Mouse (Mus musculus) T-helper 1 cell (primary cell): ENCODE measurements around the gene Abcf2.

ENCODE experiments used
- in situ Hi-C: fragments of 300-600 bp; cut with MboI, MseI; formaldehyde crosslinking; loops from one replicate; pipeline ENCODE4 v1.15.1; 2025; ENCODE audit warnings: high pct_unique_total_duplicates

The Abcf2 gene

GRCm38 (mm10) chr5:24601911-24602750, 24.9 kb upstream of the Abcf2 start:
- in situ Hi-C loops, result no loop called here

- in situ Hi-C loops, result no loop called here
These were observed 24.0 kb upstream of the Abcf2 start for GRCm38 (mm10) chr5:24601071-24601835.

DNA sequence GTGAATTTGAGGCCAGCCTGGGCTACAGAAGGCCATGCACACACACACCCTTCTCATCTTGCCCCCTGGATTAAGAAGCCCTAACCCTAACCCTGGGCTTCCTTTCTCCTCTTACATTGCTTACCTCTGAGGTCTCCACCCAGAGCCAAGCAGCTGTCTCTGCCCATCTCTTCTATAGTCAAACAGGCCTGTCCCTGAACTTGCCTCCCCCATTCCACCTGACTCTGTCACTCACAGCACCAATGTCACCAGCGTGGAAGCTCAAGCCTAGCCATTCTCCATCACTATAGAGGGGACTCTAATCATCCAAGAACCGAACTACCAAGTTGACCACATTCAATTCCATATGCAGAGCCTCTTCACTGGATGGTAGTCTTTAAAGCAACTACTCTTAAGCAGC, 23.0 kb upstream of the Abcf2 start:
- in situ Hi-C loops, result no loop called here

DNA sequence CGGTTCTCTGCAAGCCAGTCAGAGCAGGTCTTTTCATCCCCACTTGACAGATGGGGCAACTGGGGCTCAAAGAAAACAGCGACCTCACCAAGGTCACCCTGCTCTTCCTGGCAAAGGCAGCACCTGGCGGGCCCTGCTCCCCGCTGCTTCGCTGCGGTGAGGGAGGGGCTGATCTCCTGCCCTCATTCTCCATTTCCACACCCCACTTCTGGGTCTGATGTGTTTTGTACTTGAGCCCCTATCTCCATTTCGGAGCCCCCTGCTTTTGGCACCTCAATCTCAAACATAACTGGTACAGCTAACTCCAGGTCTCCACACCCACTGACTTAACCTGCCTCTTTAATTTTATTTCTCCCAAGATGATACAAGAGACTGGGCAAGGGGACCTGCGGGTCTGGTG, 21.9 kb upstream of the Abcf2 start:
- in situ Hi-C loops, result no loop called here

- in situ Hi-C loops, result no loop called here
These were observed 21.3 kb upstream of the Abcf2 start for GRCm38 (mm10) chr5:24598570-24599006.

GRCm38 (mm10) chr5:24597901-24598569, 20.8 kb upstream of the Abcf2 start:
- in situ Hi-C loops, result no loop called here

DNA sequence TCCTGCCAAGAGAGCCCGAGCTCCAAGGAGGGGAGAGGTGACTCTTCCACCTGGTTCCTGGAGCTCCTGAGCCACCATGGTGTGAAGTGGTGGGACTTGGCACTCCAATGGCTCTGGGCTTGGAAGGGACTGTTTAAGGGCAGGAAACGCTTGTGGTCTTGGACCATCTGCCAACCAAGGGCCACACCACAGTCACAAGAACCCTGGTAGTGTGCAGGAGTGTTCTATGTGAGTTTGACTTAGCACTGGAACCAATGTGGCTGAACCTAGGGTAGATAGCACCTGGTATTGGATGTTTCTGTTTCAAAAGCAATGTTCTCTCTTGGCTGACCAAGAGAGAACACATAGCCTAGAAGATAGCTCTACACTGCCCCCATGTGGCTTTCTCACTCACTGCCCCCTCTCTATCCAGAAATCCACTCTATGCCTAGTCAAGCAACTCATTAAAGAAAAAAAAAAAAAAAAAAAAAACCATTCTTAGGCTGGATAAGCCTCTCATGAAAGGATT, 20.0 kb upstream of the Abcf2 start:
- in situ Hi-C loops, result no loop called here

DNA sequence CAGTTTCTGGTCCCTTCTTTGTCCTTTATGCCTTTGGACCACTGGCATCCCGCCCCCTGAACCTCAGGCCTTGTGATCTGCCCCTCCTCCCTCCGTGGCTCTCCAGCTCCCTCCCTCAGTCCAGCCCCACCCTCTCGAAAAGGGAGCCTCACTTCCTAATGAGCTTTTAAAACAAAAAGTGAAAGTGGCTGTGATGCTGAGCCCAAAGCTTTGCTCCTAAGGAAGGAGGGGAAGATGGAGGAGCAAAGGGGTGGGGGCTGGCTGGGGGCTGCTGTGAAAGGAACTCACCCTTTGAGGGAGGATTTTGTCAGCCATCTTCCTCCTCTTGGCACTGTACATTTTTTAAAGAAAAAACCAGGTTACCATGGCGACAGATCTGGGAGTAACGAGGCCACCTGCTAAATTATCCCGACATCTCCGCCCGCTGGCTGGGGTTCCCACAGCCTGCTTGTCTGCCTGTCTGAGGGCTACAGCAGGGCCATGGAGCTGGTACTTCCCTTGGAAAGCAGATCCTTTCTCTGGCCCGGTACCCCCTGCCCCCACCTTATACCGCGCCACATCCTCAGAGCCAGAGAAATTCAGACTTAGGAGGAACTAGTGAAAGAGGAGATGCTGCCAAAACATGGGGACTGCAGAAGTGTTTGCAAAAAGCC, 19.4 kb upstream of the Abcf2 start:
- in situ Hi-C loops, result no loop called here

- in situ Hi-C loops, result no loop called here
These were observed 18.6 kb upstream of the Abcf2 start for GRCm38 (mm10) chr5:24595786-24596380.

- in situ Hi-C loops, result no loop called here
These were observed 18.0 kb upstream of the Abcf2 start for GRCm38 (mm10) chr5:24595261-24595660.

- in situ Hi-C loops, result no loop called here
These were observed 17.1 kb upstream of the Abcf2 start for GRCm38 (mm10) chr5:24594346-24594745.

GRCm38 (mm10) chr5:24593928-24594327, 16.7 kb upstream of the Abcf2 start:
- in situ Hi-C loops, result no loop called here

DNA sequence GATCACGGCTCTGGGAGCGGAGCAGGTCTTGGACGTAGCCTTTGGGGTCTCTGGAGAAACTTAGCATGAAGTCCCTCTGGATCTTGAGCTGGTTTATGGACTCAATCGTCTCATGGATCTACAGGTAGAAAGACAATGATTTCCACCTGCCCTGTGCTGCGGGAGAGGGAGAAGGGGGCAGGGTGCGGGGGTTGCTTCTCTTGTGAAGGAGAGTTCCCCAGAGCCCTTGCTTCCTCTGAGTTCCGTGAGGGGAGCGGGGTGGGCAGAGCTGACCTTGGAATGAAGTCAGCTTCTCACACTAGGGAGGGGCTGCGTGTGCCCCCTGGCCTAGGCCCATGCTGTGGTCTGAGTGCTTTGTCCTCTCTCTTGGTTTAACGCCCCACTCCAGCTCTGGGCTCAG, 16.0 kb upstream of the Abcf2 start:
- in situ Hi-C loops, result no loop called here

- in situ Hi-C loops, result no loop called here
These were observed 15.3 kb upstream of the Abcf2 start for GRCm38 (mm10) chr5:24592471-24593160.

GRCm38 (mm10) chr5:24591796-24592470, 14.7 kb upstream of the Abcf2 start:
- in situ Hi-C loops, result no loop called here

- in situ Hi-C loops, result no loop called here
These were observed 14.0 kb upstream of the Abcf2 start for GRCm38 (mm10) chr5:24591268-24591721.

GRCm38 (mm10) chr5:24589511-24590500, 12.5 kb upstream of the Abcf2 start:
- in situ Hi-C loops, result no loop called here

DNA sequence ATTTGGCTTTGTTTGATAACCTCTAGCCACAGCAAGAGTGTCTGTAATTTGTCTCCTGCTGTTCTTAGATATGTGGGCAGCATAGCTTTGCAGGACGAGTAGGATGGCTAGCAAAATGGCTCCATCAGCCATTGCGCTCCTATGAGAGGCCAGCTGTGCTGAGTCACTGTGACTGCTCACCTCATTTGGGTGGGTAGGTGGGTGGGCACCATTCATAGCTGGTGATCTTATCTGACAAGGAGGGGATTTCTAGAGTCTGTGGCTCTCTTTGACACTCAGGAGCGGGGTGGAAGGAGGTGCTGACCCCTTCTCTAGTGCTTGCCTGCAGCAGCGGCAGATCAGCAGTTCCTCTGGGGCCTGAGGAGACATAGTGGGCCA, 9.9 kb upstream of the Abcf2 start:
- in situ Hi-C loops, result no loop called here
